Mouse (Mus musculus) ES-E14 (cell line): ENCODE measurements at regions not wholly inside any gene's neighbourhood (a gene's known extent, or its start where the extent isn't known, plus 50 kb on each side); places are given as distances from the start of the nearest gene placed in this dataset.

Experiments
- DNase-seq: peaks from one replicate; pipeline ENCODE4 v3.0.0-alpha.2; 2013; ENCODE audit warnings: low read depth, low spot score
- H3K27ac ChIP-seq: 2 replicates; pipeline ENCODE4 v1.5.1; 2012; ENCODE audit warnings: low read depth, mild to moderate bottlenecking, low read length, moderate library complexity, mixed read lengths; ENCODE audit not compliant: poor library complexity, insufficient read depth, severe bottlenecking
- H3K36me3 ChIP-seq: 2 replicates; pipeline ENCODE4 v1.6.1; 2012; ENCODE audit warnings: mild to moderate bottlenecking, low read length, moderate library complexity, mixed read lengths; ENCODE audit not compliant: control insufficient read depth, poor library complexity, insufficient read depth, severe bottlenecking
- H3K4me1 ChIP-seq, 2 experiments: fragments of 150-350 bp in 1 of 2; sonication (generic) in 1 of 2; 2 replicates each; pipeline ENCODE4 v1.6.1; 2012; ENCODE audit warnings: low read length in 2 of 2, mild to moderate bottlenecking in 1 of 2, mixed read lengths in 1 of 2; ENCODE audit not compliant: control insufficient read depth in 2 of 2, insufficient read depth in 2 of 2, poor library complexity in 1 of 2
- H3K4me3 ChIP-seq, 2 experiments: fragments of 150-350 bp in 1 of 2; sonication (generic) in 1 of 2; 2 replicates each; pipeline ENCODE4 v1.5.1; 2012; ENCODE audit warnings: low read length in 2 of 2, low read depth in 1 of 2, mild to moderate bottlenecking in 1 of 2, mixed read lengths in 1 of 2; ENCODE audit not compliant: insufficient read depth in 1 of 2, poor library complexity in 1 of 2, severe bottlenecking in 1 of 2
- H3K9ac ChIP-seq: 2 replicates; pipeline ENCODE4 v1.6.1; 2012; ENCODE audit warnings: low read depth, mild to moderate bottlenecking, low read length, mixed read lengths; ENCODE audit not compliant: poor library complexity, insufficient read depth, severe bottlenecking
- H3K9me3 ChIP-seq: fragments of 150-350 bp; sonication (generic); 2 replicates; pipeline ENCODE4 v1.6.1; 2012; ENCODE audit warnings: low read depth, mild to moderate bottlenecking, low read length; ENCODE audit not compliant: control insufficient read depth, insufficient read depth
- CHD2 ChIP-seq: IDR thresholded peaks from 2 replicates; pipeline ENCODE4 v1.6.1; 2014; ENCODE audit warnings: mild to moderate bottlenecking, low read depth, low read length, inconsistent platforms
- HCFC1 ChIP-seq: IDR thresholded peaks from 2 replicates; pipeline ENCODE4 v1.6.1; 2012; ENCODE audit warnings: low read length, inconsistent platforms, borderline replicate concordance; ENCODE audit not compliant: insufficient read depth
- MAFK ChIP-seq: IDR thresholded peaks from 2 replicates; pipeline ENCODE4 v1.6.1; 2014; ENCODE audit warnings: mild to moderate bottlenecking, low read depth, low read length, inconsistent platforms; ENCODE audit not compliant: insufficient read depth
- ZC3H11A ChIP-seq: IDR thresholded peaks from 2 replicates; pipeline ENCODE4 v1.6.1; 2012; ENCODE audit warnings: low read depth, mild to moderate bottlenecking, inconsistent platforms, low read length, borderline replicate concordance
- ZNF384 ChIP-seq: IDR thresholded peaks from 2 replicates; pipeline ENCODE4 v1.6.1; 2012; ENCODE audit warnings: low read depth, low read length, inconsistent platforms
- in situ Hi-C, 2 experiments: fragments of 600-800 bp; cut with MboI; formaldehyde crosslinking; loops; one replicate each; pipeline ENCODE4 v1.15.1; 2025; ENCODE audit warnings: low sequenced_read_pairs in 2 of 2, inconsistent platforms in 1 of 2; ENCODE audit not compliant: unreplicated experiment in 2 of 2

- no peak overlapping the region for H3K27ac ChIP-seq
- no peaks in the 10 kb centered on the region for H3K4me1 ChIP-seq
- in situ Hi-C loops = no loop called here
- no peaks in the 10 kb centered on the region for H3K9me3 ChIP-seq
- H3K36me3 ChIP-seq = no peaks in the 10 kb centered on the region
- no peak overlapping the region for H3K9ac ChIP-seq
- TF ChIP-seq ZC3H11A (no peak), CHD2 (no peak), MAFK (no peak), HCFC1 (no peak), ZNF384 (no peak)
- H3K4me3 ChIP-seq = no peak overlapping the region
- no peak for DNase-seq
These were observed 65.1 kb upstream of the Dph5 start for GRCm38 (mm10) chr3:115822491-115822890.

GRCm38 (mm10) chr3:115823741-115824140, 63.9 kb upstream of the Dph5 start:
- in situ Hi-C loops = no loop called here

GRCm38 (mm10) chr3:115824792-115825191, 62.8 kb upstream of the Dph5 start:
- Histone ChIP-seq H3K9me3 (no peaks in the 10 kb centered on the region), H3K27ac (no peak overlapping the region), H3K4me1 (no peaks in the 10 kb centered on the region), H3K4me3 (no peak overlapping the region), H3K9ac (no peak overlapping the region), H3K36me3 (no peaks in the 10 kb centered on the region)
- in situ Hi-C loops = no loop called here
- TF ChIP-seq ZC3H11A (no peak), ZNF384 (no peak)
- no peak for DNase-seq

More at GRCm38 (mm10) chr3:115823741-115824140, 63.9 kb upstream of the Dph5 start:
- TF ChIP-seq CHD2 (no peak), HCFC1 (no peak), ZC3H11A (no peak)
- no peak overlapping the region for H3K27ac ChIP-seq
- H3K36me3 ChIP-seq = no peaks in the 10 kb centered on the region
- H3K9ac ChIP-seq = no peak overlapping the region
- no peak overlapping the region for H3K4me3 ChIP-seq
- no peak for DNase-seq
- no peaks in the 10 kb centered on the region for H3K9me3 ChIP-seq
- no peaks in the 10 kb centered on the region for H3K4me1 ChIP-seq

- TF ChIP-seq CHD2 (no peak), HCFC1 (no peak), ZNF384 (no peak), ZC3H11A (no peak), MAFK (no peak)
- no peak overlapping the region for H3K4me3 ChIP-seq
- DNase-seq = no peak
- H3K9ac ChIP-seq = no peak overlapping the region
- H3K36me3 ChIP-seq = no peaks in the 10 kb centered on the region
- no peak overlapping the region for H3K27ac ChIP-seq
- H3K9me3 ChIP-seq = no peaks in the 10 kb centered on the region
- in situ Hi-C loops = no loop called here
- peaks cover 0 to 2% of the 10 kb centered on the region in 2 experiments; a peak in 1 of 4 replicates for H3K4me1 ChIP-seq
These were observed 52.3 kb upstream of the Dph5 start for GRCm38 (mm10) chr3:115835381-115835780.

- H3K4me1 ChIP-seq = peaks cover 0 to 2% of the 10 kb centered on the region in 2 experiments; a peak in 1 of 4 replicates
- H3K36me3 ChIP-seq = no peaks in the 10 kb centered on the region
- DNase-seq = no peak
- H3K9ac ChIP-seq = no peak overlapping the region
- in situ Hi-C loops = no loop called here
- no peak overlapping the region for H3K4me3 ChIP-seq
- H3K9me3 ChIP-seq = no peaks in the 10 kb centered on the region
- TF ChIP-seq ZC3H11A (no peak), ZNF384 (peak; percentile 87)
- H3K27ac ChIP-seq = no peak overlapping the region
These were observed 49.9 kb upstream of the Dph5 start for GRCm38 (mm10) chr3:115837617-115838216.
